Mouse (Mus musculus): ENCODE data around the gene Ctf1. TPM values are rescaled to one million over a fixed set of nuclear protein-coding genes. Genes with fewer than 3 reads are reported as not detected.

The Ctf1 gene
- polyA plus RNA-seq, 1 experiment from 2014 or later = 14.0 TPM

GRCm38 (mm10) chr7:127677077-127677476 is 35.5 kb upstream of the Ctf1 start:
- no peaks in the 10 kb centered on the region for H3K9me3 ChIP-seq (ENCODE audit: low read length)
- H3K27me3 ChIP-seq (ENCODE audit: insufficient read depth, low read length) = no peaks in the 10 kb centered on the region
- no peak overlapping the region for H3K4me2 ChIP-seq (replicated peaks; ENCODE audit: low read depth, low read length)
- H3K9ac ChIP-seq (replicated peaks; ENCODE audit: low read length) = no peak overlapping the region
- no peak overlapping the region for H3K27ac ChIP-seq (ENCODE audit: low read length)
- no peaks in the 10 kb centered on the region for H3K4me1 ChIP-seq (ENCODE audit: insufficient read depth, low read length)
- peaks cover 6% of the 10 kb centered on the region; the same call in 1 of the 2 replicates for H3K36me3 ChIP-seq (ENCODE audit: insufficient read depth, low read length)
- ATAC-seq (ENCODE audit: low FRiP score, low TSS enrichment) = no peak
- 67% methylated on average over 6 of the region's 6 CpGs for WGBS
- no peak overlapping the region for H3K4me3 ChIP-seq (ENCODE audit: low read length)

GRCm38 (mm10) chr7:127677609-127678008 is 34.9 kb upstream of the Ctf1 start:
- 82% methylated on average over 4 of the region's 4 CpGs for WGBS
- no peak overlapping the region for H3K4me3 ChIP-seq (ENCODE audit: low read length)
- peaks cover 6% of the 10 kb centered on the region; the same call in 1 of the 2 replicates for H3K36me3 ChIP-seq (ENCODE audit: insufficient read depth, low read length)
- H3K4me1 ChIP-seq (ENCODE audit: insufficient read depth, low read length) = no peaks in the 10 kb centered on the region
- no peak overlapping the region for H3K27ac ChIP-seq (ENCODE audit: low read length)
- no peaks in the 10 kb centered on the region for H3K27me3 ChIP-seq (ENCODE audit: insufficient read depth, low read length)
- no peak overlapping the region for H3K4me2 ChIP-seq (replicated peaks; ENCODE audit: low read depth, low read length)
- H3K9me3 ChIP-seq (ENCODE audit: low read length) = no peaks in the 10 kb centered on the region
- no peak overlapping the region for H3K9ac ChIP-seq (replicated peaks; ENCODE audit: low read length)
- ATAC-seq (ENCODE audit: low FRiP score, low TSS enrichment) = no peak

- no peaks in the 10 kb centered on the region for H3K9me3 ChIP-seq (ENCODE audit: low read length)
- ATAC-seq (ENCODE audit: low FRiP score, low TSS enrichment) = no peak
- 81% methylated on average over 2 of the region's 2 CpGs for WGBS
- H3K36me3 ChIP-seq (ENCODE audit: insufficient read depth, low read length) = peaks cover 6% of the 10 kb centered on the region; the same call in 1 of the 2 replicates
- no peaks in the 10 kb centered on the region for H3K4me1 ChIP-seq (ENCODE audit: insufficient read depth, low read length)
- no peaks in the 10 kb centered on the region for H3K27me3 ChIP-seq (ENCODE audit: insufficient read depth, low read length)
- no peak overlapping the region for H3K4me2 ChIP-seq (replicated peaks; ENCODE audit: low read depth, low read length)
- H3K27ac ChIP-seq (ENCODE audit: low read length) = no peak overlapping the region
- no peak overlapping the region for H3K9ac ChIP-seq (replicated peaks; ENCODE audit: low read length)
- H3K4me3 ChIP-seq (ENCODE audit: low read length) = no peak overlapping the region
Measured at GRCm38 (mm10) chr7:127678811-127679210, 33.7 kb upstream of the Ctf1 start.

- H3K36me3 ChIP-seq (ENCODE audit: insufficient read depth, low read length) = peaks cover 6% of the 10 kb centered on the region; the same call in 1 of the 2 replicates
- H3K9me3 ChIP-seq (ENCODE audit: low read length) = no peaks in the 10 kb centered on the region
- ATAC-seq (ENCODE audit: low FRiP score, low TSS enrichment) = no peak
- peaks cover 7% of the 10 kb centered on the region for H3K4me1 ChIP-seq (ENCODE audit: insufficient read depth, low read length)
- no peaks in the 10 kb centered on the region for H3K27me3 ChIP-seq (ENCODE audit: insufficient read depth, low read length)
- H3K27ac ChIP-seq (ENCODE audit: low read length) = no peak overlapping the region
- WGBS = 86% methylated on average over 13 of the region's 13 CpGs
- H3K4me3 ChIP-seq (ENCODE audit: low read length) = no peak overlapping the region
- no peak overlapping the region for H3K9ac ChIP-seq (replicated peaks; ENCODE audit: low read length)
- no peak overlapping the region for H3K4me2 ChIP-seq (replicated peaks; ENCODE audit: low read depth, low read length)
Measured at GRCm38 (mm10) chr7:127680541-127680940, 32.0 kb upstream of the Ctf1 start.

GRCm38 (mm10) chr7:127681888-127682553 is 30.5 kb upstream of the Ctf1 start:
- H3K36me3 ChIP-seq (ENCODE audit: insufficient read depth, low read length) = peaks cover 4% of the 10 kb centered on the region; the same call in 1 of the 2 replicates
- H3K27ac ChIP-seq (ENCODE audit: low read length) = no peak overlapping the region
- no peak overlapping the region for H3K4me3 ChIP-seq (ENCODE audit: low read length)
- no peak overlapping the region for H3K9ac ChIP-seq (replicated peaks; ENCODE audit: low read length)
- WGBS = 84% methylated on average over 8 of the region's 8 CpGs
- H3K9me3 ChIP-seq (ENCODE audit: low read length) = no peaks in the 10 kb centered on the region
- H3K4me2 ChIP-seq (replicated peaks; ENCODE audit: low read depth, low read length) = no peak overlapping the region
- peaks cover 14% of the 10 kb centered on the region for H3K4me1 ChIP-seq (ENCODE audit: insufficient read depth, low read length)
- H3K27me3 ChIP-seq (ENCODE audit: insufficient read depth, low read length) = no peaks in the 10 kb centered on the region
- no peak for ATAC-seq (ENCODE audit: low FRiP score, low TSS enrichment)

GRCm38 (mm10) chr7:127685304-127686018 is 27.1 kb upstream of the Ctf1 start:
- no peaks in the 10 kb centered on the region for H3K9me3 ChIP-seq (ENCODE audit: low read length)
- ATAC-seq (ENCODE audit: low FRiP score, low TSS enrichment) = peak; percentile 44; the same call in 1 of the 2 replicates
- no peak overlapping the region for H3K27ac ChIP-seq (ENCODE audit: low read length)
- H3K36me3 ChIP-seq (ENCODE audit: insufficient read depth, low read length) = no peaks in the 10 kb centered on the region
- no peak overlapping the region for H3K4me3 ChIP-seq (ENCODE audit: low read length)
- no peaks in the 10 kb centered on the region for H3K27me3 ChIP-seq (ENCODE audit: insufficient read depth, low read length)
- H3K4me1 ChIP-seq (ENCODE audit: insufficient read depth, low read length) = peaks cover 14% of the 10 kb centered on the region
- H3K4me2 ChIP-seq (replicated peaks; ENCODE audit: low read depth, low read length) = no peak overlapping the region
- H3K9ac ChIP-seq (replicated peaks; ENCODE audit: low read length) = 0 out of 2 replicates have a peak overlapping the region, but pooled peaks have one; percentile 16
- WGBS = 70% methylated on average over 14 of the region's 14 CpGs

GRCm38 (mm10) chr7:127686740-127687449 is 25.6 kb upstream of the Ctf1 start:
- Histone ChIP-seq H3K4me1 (ENCODE audit: insufficient read depth, low read length) (peaks cover 22% of the 10 kb centered on the region), H3K27me3 (ENCODE audit: insufficient read depth, low read length) (no peaks in the 10 kb centered on the region), H3K36me3 (ENCODE audit: insufficient read depth, low read length) (no peaks in the 10 kb centered on the region), H3K4me3 (ENCODE audit: low read length) (no peak overlapping the region), H3K9me3 (ENCODE audit: low read length) (no peaks in the 10 kb centered on the region), H3K9ac (replicated peaks; ENCODE audit: low read length) (no peak overlapping the region), H3K27ac (ENCODE audit: low read length) (no peak overlapping the region), H3K4me2 (replicated peaks; ENCODE audit: low read depth, low read length) (no peak overlapping the region)
- WGBS = 56% methylated on average over 11 of the region's 11 CpGs
- no peak for ATAC-seq (ENCODE audit: low FRiP score, low TSS enrichment)

GRCm38 (mm10) chr7:127688935-127689334 is 23.6 kb upstream of the Ctf1 start:
- H3K4me3 ChIP-seq (ENCODE audit: low read length) = no peak overlapping the region
- ATAC-seq (ENCODE audit: low FRiP score, low TSS enrichment) = no peak
- H3K9ac ChIP-seq (replicated peaks; ENCODE audit: low read length) = no peak overlapping the region
- H3K9me3 ChIP-seq (ENCODE audit: low read length) = no peaks in the 10 kb centered on the region
- no peak overlapping the region for H3K4me2 ChIP-seq (replicated peaks; ENCODE audit: low read depth, low read length)
- no peaks in the 10 kb centered on the region; the same call in 1 of the 2 replicates for H3K36me3 ChIP-seq (ENCODE audit: insufficient read depth, low read length)
- no peak overlapping the region for H3K27ac ChIP-seq (ENCODE audit: low read length)
- peaks cover 22% of the 10 kb centered on the region for H3K4me1 ChIP-seq (ENCODE audit: insufficient read depth, low read length)
- WGBS = 84% methylated on average over 7 of the region's 7 CpGs
- no peaks in the 10 kb centered on the region for H3K27me3 ChIP-seq (ENCODE audit: insufficient read depth, low read length)

- no peak for ATAC-seq (ENCODE audit: low FRiP score, low TSS enrichment)
- peaks cover 22% of the 10 kb centered on the region for H3K4me1 ChIP-seq (ENCODE audit: insufficient read depth, low read length)
- no peak overlapping the region for H3K4me2 ChIP-seq (replicated peaks; ENCODE audit: low read depth, low read length)
- no peak overlapping the region for H3K27ac ChIP-seq (ENCODE audit: low read length)
- no peaks in the 10 kb centered on the region for H3K27me3 ChIP-seq (ENCODE audit: insufficient read depth, low read length)
- no peak overlapping the region for H3K9ac ChIP-seq (replicated peaks; ENCODE audit: low read length)
- H3K9me3 ChIP-seq (ENCODE audit: low read length) = no peaks in the 10 kb centered on the region
- no peaks in the 10 kb centered on the region; the same call in none of the 2 replicates for H3K36me3 ChIP-seq (ENCODE audit: insufficient read depth, low read length)
- H3K4me3 ChIP-seq (ENCODE audit: low read length) = no peak overlapping the region
- 71% methylated on average over 9 of the region's 9 CpGs for whole genome bisulfite sequencing
Measured at GRCm38 (mm10) chr7:127689626-127690280, 22.8 kb upstream of the Ctf1 start.

Data from kidney, embryonic 16.5 days (tissue).